Mouse (Mus musculus) neural tube, embryonic 15.5 days (tissue): ENCODE results near the gene Neurl3. TPM values are rescaled to one million over a fixed set of nuclear protein-coding genes. Genes with fewer than 3 reads are reported as not detected.
A peak's percentile ranks its signal among the peaks of the same experiment; 100 is the strongest.

ENCODE experiments used
- ATAC-seq: fragments of 200-750 bp; cut with Nextera tagmentation; 2 replicates; pipeline ENCODE4 v1.8.0; 2017; ENCODE audit warnings: mild to moderate bottlenecking, moderate TSS enrichment, moderate library complexity; ENCODE audit not compliant: low FRiP score
- H3K27ac ChIP-seq: fragments of 300-500 bp; sonication (generic); replicated peaks from 2 replicates; pipeline ENCODE4 v1.5.1; 2015; ENCODE audit warnings: mild to moderate bottlenecking, inconsistent platforms
- H3K27me3 ChIP-seq: fragments of 300-500 bp; sonication (generic); replicated peaks from 2 replicates; pipeline ENCODE4 v1.6.1; 2015; ENCODE audit warnings: inconsistent platforms
- H3K36me3 ChIP-seq: fragments of 300-500 bp; sonication (generic); 2 replicates; pipeline ENCODE4 v1.6.1; 2015; ENCODE audit warnings: inconsistent platforms
- H3K4me1 ChIP-seq: fragments of 300-500 bp; sonication (generic); 2 replicates; pipeline ENCODE4 v1.6.1; 2015; ENCODE audit warnings: inconsistent platforms
- H3K4me2 ChIP-seq: fragments of 300-500 bp; sonication (generic); 2 replicates; pipeline ENCODE4 v1.6.1; 2015; ENCODE audit warnings: inconsistent platforms, mild to moderate bottlenecking, moderate library complexity
- H3K4me3 ChIP-seq: fragments of 300-500 bp; sonication (generic); replicated peaks from 2 replicates; pipeline ENCODE4 v1.5.1; 2015; ENCODE audit warnings: mild to moderate bottlenecking, inconsistent platforms
- H3K9ac ChIP-seq: fragments of 300-500 bp; sonication (generic); replicated peaks from 2 replicates; pipeline ENCODE4 v1.6.1; 2015; ENCODE audit warnings: mild to moderate bottlenecking, inconsistent platforms
- H3K9me3 ChIP-seq: fragments of 300-500 bp; sonication (generic); replicated peaks from 2 replicates; pipeline ENCODE4 v1.6.1; 2016; ENCODE audit warnings: inconsistent platforms
- WGBS: fragments of 180-500 bp; shearing (Covaris S2); methylation state at CpG from one replicate; pipeline ENCODE4 v1.1.7; 2015; ENCODE audit warnings: mixed read lengths; 5-methylcytosine and 5-hydroxymethylcytosine counted together
- polyA plus RNA-seq: library from polyadenylated mRNA; unstranded; fragments of >200 nt; fragmentation: Nextera tagmentation; extraction: Ambion mirVana; gene quantifications from 2 replicates; pipeline ENCODE4 v1.2.1, GENCODE M21; 2015

The Neurl3 gene
- polyA plus RNA-seq, 1 experiment from 2014 or later = 2.2 TPM

- Histone ChIP-seq H3K36me3 (no peaks in the 10 kb centered on the region), H3K4me1 (peaks cover 7% of the 10 kb centered on the region; the same call in 1 of the 2 replicates), H3K4me3 (no peak overlapping the region), H3K27ac (no peak overlapping the region), H3K9me3 (no peaks in the 10 kb centered on the region), H3K9ac (no peak overlapping the region), H3K4me2 (no peak overlapping the region), H3K27me3 (peaks cover 14% of the 10 kb centered on the region; the same call in 1 of the 2 replicates)
- no peak for ATAC-seq
- WGBS = 60% methylated on average over 3 of the region's 3 CpGs
These were observed 3.8 kb downstream of the Neurl3 start for GRCm38 (mm10) chr1:36270666-36271065.

DNA sequence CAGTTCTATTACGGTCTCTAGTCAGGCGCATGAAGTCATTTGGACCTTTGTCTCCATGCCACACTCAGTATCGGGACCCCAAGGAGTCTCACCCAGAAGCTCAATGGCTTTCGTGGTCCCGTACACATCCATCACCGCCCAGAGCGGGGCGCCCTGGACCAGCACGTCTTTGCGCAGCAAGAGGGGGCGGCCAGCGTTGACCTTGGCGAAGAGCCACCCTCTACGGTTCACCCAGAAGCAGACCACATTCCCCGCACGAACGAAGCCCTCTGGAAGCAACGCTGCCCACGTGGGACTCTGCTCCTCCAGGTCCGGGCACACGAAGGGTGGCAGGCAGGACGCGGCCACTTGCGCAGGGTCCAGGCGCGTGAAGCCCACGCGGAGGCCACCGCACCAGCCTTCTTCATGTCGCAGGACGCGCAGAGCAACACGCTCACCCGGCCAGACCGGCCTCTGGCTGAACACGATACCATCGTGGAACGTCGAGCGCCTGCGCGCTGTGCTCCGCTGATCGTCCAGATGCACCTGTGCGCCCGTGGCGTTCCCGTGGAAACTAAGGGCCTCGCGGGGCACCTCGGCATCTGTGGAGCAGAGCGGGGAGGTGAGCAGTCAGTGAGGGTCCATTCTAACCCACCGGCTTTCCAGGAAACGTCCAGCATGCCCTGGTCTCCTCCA, 5.2 kb downstream of the Neurl3 start:
- no peak overlapping the region for H3K9ac ChIP-seq
- ATAC-seq = no peak
- peaks cover 14% of the 10 kb centered on the region; the same call in 1 of the 2 replicates for H3K27me3 ChIP-seq
- peaks cover 7% of the 10 kb centered on the region; the same call in 1 of the 2 replicates for H3K4me1 ChIP-seq
- 40% methylated on average over 54 of the region's 54 CpGs for WGBS
- peak overlapping the region; percentile 24 for H3K4me3 ChIP-seq
- H3K9me3 ChIP-seq = no peaks in the 10 kb centered on the region
- H3K27ac ChIP-seq = no peak overlapping the region
- peak overlapping the region; percentile 47 for H3K4me2 ChIP-seq
- no peaks in the 10 kb centered on the region for H3K36me3 ChIP-seq

- Histone ChIP-seq H3K4me1 (peaks cover 7% of the 10 kb centered on the region; the same call in 1 of the 2 replicates), H3K36me3 (no peaks in the 10 kb centered on the region), H3K9me3 (no peaks in the 10 kb centered on the region), H3K9ac (no peak overlapping the region), H3K27ac (no peak overlapping the region), H3K4me3 (no peak overlapping the region), H3K27me3 (peaks cover 14% of the 10 kb centered on the region; the same call in 1 of the 2 replicates), H3K4me2 (no peak overlapping the region)
- no peak for ATAC-seq
- WGBS = 98% methylated on average over 3 of the region's 3 CpGs
These were observed 6.9 kb downstream of the Neurl3 start for GRCm38 (mm10) chr1:36267595-36267994.

DNA sequence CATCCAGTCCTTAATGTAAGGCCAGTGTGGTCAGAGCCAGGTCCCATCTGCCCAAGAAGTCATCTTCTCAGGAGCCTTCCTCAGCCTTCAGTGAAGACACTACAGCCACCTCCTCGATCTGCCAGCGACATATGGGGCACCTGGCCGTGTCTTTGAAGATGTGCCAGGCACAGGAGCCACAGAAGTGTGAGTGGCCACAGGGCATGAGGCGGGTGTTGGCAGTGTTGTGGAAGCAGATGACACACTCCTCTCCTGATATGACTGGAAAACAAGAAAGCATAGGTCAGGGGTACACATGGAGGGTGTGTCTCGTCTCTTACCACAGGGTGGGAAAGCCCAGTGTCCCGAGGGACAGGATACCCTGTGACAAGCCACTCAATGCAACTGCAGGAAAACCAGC, 8.2 kb downstream of the Neurl3 start:
- Histone ChIP-seq H3K36me3 (no peaks in the 10 kb centered on the region), H3K9me3 (no peaks in the 10 kb centered on the region), H3K9ac (no peak overlapping the region), H3K4me2 (no peak overlapping the region), H3K4me1 (peaks cover 7% of the 10 kb centered on the region; the same call in 1 of the 2 replicates), H3K4me3 (no peak overlapping the region), H3K27me3 (peaks cover 14% of the 10 kb centered on the region; the same call in 1 of the 2 replicates), H3K27ac (no peak overlapping the region)
- WGBS = 83% methylated on average over 6 of the region's 6 CpGs
- ATAC-seq = no peak

GRCm38 (mm10) chr1:36263833-36264488, 10.5 kb downstream of the Neurl3 start:
- Histone ChIP-seq H3K4me2 (no peak overlapping the region), H3K36me3 (no peaks in the 10 kb centered on the region), H3K9ac (no peak overlapping the region)

GRCm38 (mm10) chr1:36261708-36262504, 12.6 kb downstream of the Neurl3 start:
- Histone ChIP-seq H3K27ac (no peak overlapping the region), H3K4me1 (no peaks in the 10 kb centered on the region), H3K36me3 (no peaks in the 10 kb centered on the region), H3K9me3 (no peaks in the 10 kb centered on the region), H3K27me3 (no peaks in the 10 kb centered on the region), H3K9ac (no peak overlapping the region), H3K4me3 (no peak overlapping the region), H3K4me2 (no peak overlapping the region)
- 84% methylated on average over 19 of the region's 19 CpGs for WGBS
- no peak for ATAC-seq

More at GRCm38 (mm10) chr1:36263833-36264488, 10.5 kb downstream of the Neurl3 start:
- no peak for ATAC-seq
- 69% methylated on average over 13 of the region's 13 CpGs for WGBS
- peaks cover under 1% of the 10 kb centered on the region; the same call in 1 of the 2 replicates for H3K4me1 ChIP-seq
- H3K27me3 ChIP-seq = peaks cover under 1% of the 10 kb centered on the region; the same call in 1 of the 2 replicates
- H3K4me3 ChIP-seq = no peak overlapping the region
- H3K27ac ChIP-seq = no peak overlapping the region; the same call in 1 of the 2 replicates
- H3K9me3 ChIP-seq = no peaks in the 10 kb centered on the region

GRCm38 (mm10) chr1:36260418-36260817, 14.1 kb downstream of the Neurl3 start:
- ATAC-seq = no peak
- no peaks in the 10 kb centered on the region for H3K27me3 ChIP-seq
- H3K9me3 ChIP-seq = no peaks in the 10 kb centered on the region
- no peak overlapping the region for H3K9ac ChIP-seq
- 100% methylated on average over 1 of the region's 1 CpGs for WGBS
- no peaks in the 10 kb centered on the region for H3K36me3 ChIP-seq
- H3K4me3 ChIP-seq = no peak overlapping the region
- no peak overlapping the region for H3K4me2 ChIP-seq
- H3K4me1 ChIP-seq = peaks cover 6% of the 10 kb centered on the region
- H3K27ac ChIP-seq = no peak overlapping the region

DNA sequence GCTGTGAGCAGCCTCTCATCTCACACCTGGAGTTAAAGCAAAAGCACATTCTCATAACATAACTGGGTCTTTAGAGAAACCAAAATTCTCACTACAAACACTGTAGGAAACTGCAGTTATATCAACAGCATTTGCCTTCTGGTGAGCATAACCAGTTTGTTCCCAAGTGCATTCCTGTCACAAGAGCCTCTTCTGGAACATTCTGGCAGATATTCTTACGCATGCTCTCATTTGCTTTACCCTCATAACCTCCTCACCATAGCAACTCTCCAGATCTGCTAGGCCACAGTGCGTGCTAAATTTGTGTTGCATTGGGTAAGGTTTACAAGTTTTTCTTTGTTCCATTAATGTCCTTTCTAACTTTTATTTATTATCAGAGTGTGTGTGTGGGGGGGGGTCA, 15.2 kb downstream of the Neurl3 start:
- 94% methylated on average over 2 of the region's 2 CpGs for WGBS
- H3K36me3 ChIP-seq = no peaks in the 10 kb centered on the region
- H3K4me3 ChIP-seq = no peak overlapping the region
- no peak overlapping the region for H3K9ac ChIP-seq
- H3K9me3 ChIP-seq = no peaks in the 10 kb centered on the region
- no peak overlapping the region for H3K4me2 ChIP-seq
- ATAC-seq = no peak
- peaks cover 3% of the 10 kb centered on the region; the same call in 1 of the 2 replicates for H3K27me3 ChIP-seq
- H3K27ac ChIP-seq = no peak overlapping the region
- peaks cover 17% of the 10 kb centered on the region for H3K4me1 ChIP-seq

- WGBS = 57% methylated on average over 2 of the region's 2 CpGs
- no peak overlapping the region for H3K27ac ChIP-seq
- no peaks in the 10 kb centered on the region for H3K9me3 ChIP-seq
- H3K4me2 ChIP-seq = no peak overlapping the region
- H3K4me3 ChIP-seq = no peak overlapping the region
- ATAC-seq = no peak
- H3K4me1 ChIP-seq = peaks cover 17% of the 10 kb centered on the region
- peaks cover 6% of the 10 kb centered on the region; the same call in 1 of the 2 replicates for H3K27me3 ChIP-seq
- H3K9ac ChIP-seq = no peak overlapping the region
- H3K36me3 ChIP-seq = no peaks in the 10 kb centered on the region
These were observed 15.8 kb downstream of the Neurl3 start for GRCm38 (mm10) chr1:36258631-36259030.

DNA sequence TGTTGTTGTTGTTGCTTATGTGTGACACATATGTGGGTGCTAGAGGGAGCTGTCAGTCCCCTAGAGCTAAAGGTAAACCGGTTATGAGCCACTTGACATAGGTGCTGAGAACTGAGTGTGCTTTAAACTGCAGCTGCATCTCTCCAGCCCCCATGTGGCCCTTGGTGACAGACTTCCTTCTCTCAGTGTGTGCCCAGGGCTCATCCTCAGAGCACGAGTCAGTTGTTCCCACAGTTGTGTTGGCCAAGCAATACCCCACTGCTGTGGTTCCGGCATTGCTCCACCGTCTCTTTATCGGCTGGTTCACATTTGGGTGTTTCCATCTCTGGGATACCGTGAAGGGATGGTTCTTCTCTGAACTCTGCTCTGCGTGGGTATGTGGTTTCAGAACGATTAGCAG, 17.2 kb downstream of the Neurl3 start:
- 92% methylated on average over 8 of the region's 8 CpGs for WGBS
- H3K4me1 ChIP-seq = peaks cover 17% of the 10 kb centered on the region
- H3K27me3 ChIP-seq = peaks cover 8% of the 10 kb centered on the region; the same call in 1 of the 2 replicates
- H3K27ac ChIP-seq = no peak overlapping the region
- no peak for ATAC-seq
- no peak overlapping the region for H3K4me3 ChIP-seq
- no peak overlapping the region for H3K4me2 ChIP-seq
- no peaks in the 10 kb centered on the region for H3K36me3 ChIP-seq
- H3K9ac ChIP-seq = no peak overlapping the region
- no peaks in the 10 kb centered on the region for H3K9me3 ChIP-seq

DNA sequence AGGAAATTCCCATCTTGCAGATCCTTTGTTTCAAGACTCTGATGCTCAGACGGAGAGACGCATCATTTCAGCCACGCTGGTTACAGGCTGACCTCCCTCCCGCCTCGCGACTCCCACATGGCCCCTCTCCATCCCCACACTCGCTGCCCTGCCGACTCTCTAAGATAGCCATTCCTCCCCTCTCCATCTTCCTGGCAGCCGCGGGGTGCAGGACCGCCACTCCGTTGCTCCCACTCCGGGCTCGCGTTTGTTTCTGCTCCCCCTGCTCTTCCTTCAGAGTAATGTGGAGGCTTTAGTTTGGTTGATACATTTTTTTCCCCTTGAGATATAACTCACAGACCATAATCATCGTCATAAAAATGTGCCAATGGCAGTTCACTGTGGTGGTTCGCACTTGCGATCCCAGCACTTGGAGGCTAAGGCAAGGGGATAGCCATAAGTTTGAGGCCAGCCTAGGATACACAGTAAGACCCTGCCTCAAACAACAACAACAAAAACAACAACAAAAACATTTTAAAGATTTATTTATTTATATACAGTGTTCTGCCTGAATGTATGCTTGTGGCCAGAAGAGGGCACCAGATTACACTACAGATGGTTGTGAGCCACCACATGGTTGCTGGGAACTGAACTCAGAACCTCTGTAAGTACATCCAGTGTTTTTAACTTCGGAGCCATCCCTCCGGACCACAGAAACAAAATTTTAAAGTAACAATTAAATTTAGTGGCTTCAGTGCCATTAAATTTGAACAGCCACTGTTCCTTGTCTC, 18.4 kb downstream of the Neurl3 start:
- Histone ChIP-seq H3K4me3 (no peak overlapping the region), H3K4me2 (peak overlapping the region; percentile 38), H3K4me1 (peaks cover 17% of the 10 kb centered on the region), H3K27me3 (peaks cover 8% of the 10 kb centered on the region; the same call in 1 of the 2 replicates), H3K36me3 (no peaks in the 10 kb centered on the region), H3K27ac (no peak overlapping the region), H3K9ac (no peak overlapping the region), H3K9me3 (no peaks in the 10 kb centered on the region)
- ATAC-seq = 0 out of 2 replicates have a peak, but pooled peaks have one; percentile 42
- WGBS = 21% methylated on average over 20 of the region's 20 CpGs
